Mouse (Mus musculus): Measurements from ENCODE around the gene Hp1bp3. TPM values are rescaled to one million over a fixed set of nuclear protein-coding genes. Genes with fewer than 3 reads are reported as not detected.

The Hp1bp3 gene
- polyA plus RNA-seq, 1 experiment from 2014 or later = 199 TPM

DNA sequence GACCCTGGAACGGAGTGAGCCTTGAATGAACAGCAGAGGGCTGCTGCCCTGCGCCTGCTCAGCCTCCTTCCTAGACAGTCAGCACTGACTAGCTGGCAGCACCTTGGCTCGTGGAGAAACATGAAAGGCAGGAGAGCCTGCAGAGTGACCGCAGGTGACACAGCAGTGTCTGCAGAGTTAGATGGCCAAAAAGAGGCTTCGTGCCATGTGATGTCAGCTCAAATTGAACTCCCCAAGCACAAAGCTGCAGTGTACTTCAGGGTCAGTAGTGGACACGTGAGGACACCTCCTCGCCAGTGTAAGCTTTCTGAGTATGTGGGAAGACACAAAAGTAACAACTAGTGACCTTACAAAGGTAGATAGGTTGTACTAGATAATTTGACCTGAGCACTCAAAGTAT is 30.1 kb upstream of the Hp1bp3 start:
- Histone ChIP-seq H3K27me3 (ENCODE audit: control insufficient read depth, insufficient read depth, low read depth, low read length) (no peaks in the 10 kb centered on the region), H3K9ac (ENCODE audit: low read depth, low read length) (no peak overlapping the region), H3K27ac (ENCODE audit: low read length) (no peak overlapping the region), H3K4me2 (ENCODE audit: low read length) (no peak overlapping the region), H3K4me3 (ENCODE audit: low read depth, low read length) (no peak overlapping the region), H3K4me1 (ENCODE audit: control insufficient read depth, insufficient read depth, low read length) (no peaks in the 10 kb centered on the region), H3K36me3 (ENCODE audit: control insufficient read depth, insufficient read depth, low read length) (peaks cover 46% of the 10 kb centered on the region), H3K9me3 (replicated peaks; ENCODE audit: control insufficient read depth, low read length, poor library complexity, severe bottlenecking) (no peaks in the 10 kb centered on the region)
- 93% methylated on average over 7 of the region's 7 CpGs for WGBS
- ATAC-seq = no peak

DNA sequence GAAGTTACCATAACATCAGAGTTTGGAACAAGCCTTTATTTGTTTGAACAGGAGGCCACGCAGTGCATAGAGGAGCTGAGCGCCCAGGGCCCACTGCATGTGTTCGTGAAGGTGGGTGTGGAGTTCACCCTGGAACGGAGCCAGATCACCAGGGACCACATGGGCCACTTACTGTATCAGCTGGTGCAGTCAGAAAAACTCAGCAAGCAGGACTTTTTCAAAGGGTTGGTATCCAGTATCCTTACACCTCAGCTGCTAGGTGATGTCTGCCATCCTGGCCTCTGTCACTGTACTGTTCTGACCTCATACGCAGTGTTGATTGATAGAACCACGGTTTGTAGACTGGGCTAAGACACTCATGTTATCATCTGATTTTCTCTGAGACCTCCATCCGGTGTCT is 28.1 kb upstream of the Hp1bp3 start:
- no peaks in the 10 kb centered on the region for H3K27me3 ChIP-seq (ENCODE audit: control insufficient read depth, insufficient read depth, low read depth, low read length)
- H3K4me3 ChIP-seq (ENCODE audit: low read depth, low read length) = no peak overlapping the region
- H3K4me2 ChIP-seq (ENCODE audit: low read length) = no peak overlapping the region
- H3K36me3 ChIP-seq (ENCODE audit: control insufficient read depth, insufficient read depth, low read length) = peaks cover 48% of the 10 kb centered on the region
- no peaks in the 10 kb centered on the region for H3K9me3 ChIP-seq (replicated peaks; ENCODE audit: control insufficient read depth, low read length, poor library complexity, severe bottlenecking)
- no peak overlapping the region for H3K27ac ChIP-seq (ENCODE audit: low read length)
- no peak overlapping the region for H3K9ac ChIP-seq (ENCODE audit: low read depth, low read length)
- 93% methylated on average over 7 of the region's 7 CpGs for WGBS
- H3K4me1 ChIP-seq (ENCODE audit: control insufficient read depth, insufficient read depth, low read length) = no peaks in the 10 kb centered on the region
- no peak for ATAC-seq

DNA sequence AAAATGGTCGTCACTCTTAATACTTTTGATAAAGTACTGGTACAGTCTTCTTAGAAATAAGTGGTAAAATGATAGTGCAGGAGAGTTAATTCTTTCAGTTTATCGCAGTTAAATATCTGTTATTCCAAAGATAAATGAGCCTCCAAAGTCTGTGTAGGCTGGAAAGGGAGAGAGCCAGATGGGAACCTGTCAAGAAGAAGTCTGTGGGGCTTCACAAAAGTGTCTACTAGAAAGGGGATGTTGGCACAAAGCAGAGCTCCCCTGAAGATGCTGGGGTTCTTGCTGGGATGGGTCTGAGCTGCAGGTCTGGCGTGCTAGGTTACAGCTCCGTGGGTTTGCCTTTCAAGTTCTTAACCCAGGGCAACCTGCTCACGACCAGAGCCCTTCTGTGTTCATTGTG is 23.5 kb upstream of the Hp1bp3 start:
- Histone ChIP-seq H3K4me1 (ENCODE audit: control insufficient read depth, insufficient read depth, low read length) (no peaks in the 10 kb centered on the region), H3K4me2 (ENCODE audit: low read length) (no peak overlapping the region), H3K4me3 (ENCODE audit: low read depth, low read length) (no peak overlapping the region), H3K36me3 (ENCODE audit: control insufficient read depth, insufficient read depth, low read length) (peaks cover 52% of the 10 kb centered on the region), H3K27ac (ENCODE audit: low read length) (no peak overlapping the region), H3K27me3 (ENCODE audit: control insufficient read depth, insufficient read depth, low read depth, low read length) (no peaks in the 10 kb centered on the region), H3K9ac (ENCODE audit: low read depth, low read length) (no peak overlapping the region), H3K9me3 (replicated peaks; ENCODE audit: control insufficient read depth, low read length, poor library complexity, severe bottlenecking) (no peaks in the 10 kb centered on the region)
- WGBS = 81% methylated on average over 5 of the region's 5 CpGs
- no peak for ATAC-seq

- Histone ChIP-seq H3K9ac (ENCODE audit: low read depth, low read length) (no peak overlapping the region), H3K27ac (ENCODE audit: low read length) (no peak overlapping the region), H3K4me1 (ENCODE audit: control insufficient read depth, insufficient read depth, low read length) (no peaks in the 10 kb centered on the region), H3K27me3 (ENCODE audit: control insufficient read depth, insufficient read depth, low read depth, low read length) (no peaks in the 10 kb centered on the region), H3K36me3 (ENCODE audit: control insufficient read depth, insufficient read depth, low read length) (peaks cover 47% of the 10 kb centered on the region), H3K9me3 (replicated peaks; ENCODE audit: control insufficient read depth, low read length, poor library complexity, severe bottlenecking) (no peaks in the 10 kb centered on the region), H3K4me2 (ENCODE audit: low read length) (no peak overlapping the region), H3K4me3 (ENCODE audit: low read depth, low read length) (no peak overlapping the region)
- ATAC-seq = no peak
- 97% methylated on average over 3 of the region's 3 CpGs for WGBS
Observed at GRCm38 (mm10) chr4:138200769-138201168, 15.3 kb upstream of the Hp1bp3 start.

DNA sequence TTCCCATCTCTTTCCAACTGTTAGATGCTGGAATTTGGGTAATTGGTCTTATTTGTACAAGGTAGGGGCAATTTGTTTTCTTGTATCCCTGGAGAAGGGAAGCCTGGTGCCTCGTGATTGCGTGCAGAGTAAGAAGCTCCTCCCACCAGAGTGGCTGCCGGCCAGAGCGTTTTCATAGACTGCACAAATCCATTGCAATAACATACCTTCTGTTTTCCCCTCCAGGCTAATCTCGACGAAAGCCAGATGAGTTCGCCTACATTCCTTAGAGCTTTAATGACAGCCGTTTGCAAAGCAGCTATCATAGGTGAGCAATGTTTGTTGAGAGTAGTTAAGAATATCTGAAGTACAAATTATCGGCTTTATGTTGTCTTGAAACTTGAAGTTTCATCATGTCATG is 14.4 kb upstream of the Hp1bp3 start:
- Histone ChIP-seq H3K9me3 (replicated peaks; ENCODE audit: control insufficient read depth, low read length, poor library complexity, severe bottlenecking) (no peaks in the 10 kb centered on the region), H3K4me1 (ENCODE audit: control insufficient read depth, insufficient read depth, low read length) (no peaks in the 10 kb centered on the region), H3K27ac (ENCODE audit: low read length) (no peak overlapping the region), H3K9ac (ENCODE audit: low read depth, low read length) (no peak overlapping the region), H3K4me2 (ENCODE audit: low read length) (no peak overlapping the region), H3K36me3 (ENCODE audit: control insufficient read depth, insufficient read depth, low read length) (peaks cover 38% of the 10 kb centered on the region), H3K4me3 (ENCODE audit: low read depth, low read length) (no peak overlapping the region), H3K27me3 (ENCODE audit: control insufficient read depth, insufficient read depth, low read depth, low read length) (no peaks in the 10 kb centered on the region)
- 85% methylated on average over 9 of the region's 9 CpGs for WGBS
- ATAC-seq = no peak

DNA sequence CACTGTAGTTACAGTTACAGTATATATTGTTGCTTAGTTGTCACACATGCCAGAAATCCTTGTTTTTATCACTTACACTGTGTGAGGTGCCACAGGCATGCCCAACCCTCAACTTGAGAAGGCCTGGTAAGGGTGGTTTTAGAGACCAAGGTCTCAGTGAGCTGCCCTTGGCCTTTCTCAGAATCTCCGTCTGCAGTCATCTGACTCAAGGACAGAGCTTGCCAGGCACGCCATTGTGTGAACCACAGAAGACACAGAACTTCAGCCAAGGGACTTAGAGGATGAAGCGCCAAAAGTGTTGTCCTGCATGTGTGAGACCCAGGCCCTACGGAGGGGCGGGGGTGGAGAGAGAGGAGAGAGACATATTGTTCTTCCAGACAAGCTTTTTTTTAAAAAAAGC is 6.0 kb upstream of the Hp1bp3 start:
- ATAC-seq = no peak
- Histone ChIP-seq H3K9ac (ENCODE audit: low read depth, low read length) (no peak overlapping the region), H3K4me1 (ENCODE audit: control insufficient read depth, insufficient read depth, low read length) (no peaks in the 10 kb centered on the region; the same call in 1 of the 2 replicates), H3K27ac (ENCODE audit: low read length) (no peak overlapping the region), H3K4me2 (ENCODE audit: low read length) (no peak overlapping the region), H3K36me3 (ENCODE audit: control insufficient read depth, insufficient read depth, low read length) (peaks cover 21% of the 10 kb centered on the region), H3K4me3 (ENCODE audit: low read depth, low read length) (no peak overlapping the region), H3K9me3 (replicated peaks; ENCODE audit: control insufficient read depth, low read length, poor library complexity, severe bottlenecking) (no peaks in the 10 kb centered on the region), H3K27me3 (ENCODE audit: control insufficient read depth, insufficient read depth, low read depth, low read length) (no peaks in the 10 kb centered on the region)
- 86% methylated on average over 5 of the region's 5 CpGs for WGBS

DNA sequence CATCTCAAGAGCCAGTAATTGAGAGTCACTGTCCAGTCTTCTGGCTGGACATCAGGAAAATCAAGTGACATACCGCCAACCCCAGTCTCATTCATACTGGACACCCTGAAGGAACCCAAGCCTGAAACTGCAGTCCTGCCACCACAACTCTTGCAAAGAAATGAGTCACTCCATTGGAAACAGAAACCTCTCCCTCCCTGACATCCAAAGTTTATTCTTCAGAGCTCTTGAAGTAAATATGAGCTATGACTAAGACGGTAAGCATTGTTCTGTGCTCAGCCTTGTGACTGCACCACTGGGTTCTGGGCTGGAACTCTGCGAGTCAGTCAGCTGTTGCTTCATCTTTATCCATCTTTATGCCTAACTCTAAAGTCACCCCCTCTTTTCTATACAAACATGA is 2.2 kb upstream of the Hp1bp3 start:
- H3K9me3 ChIP-seq (replicated peaks; ENCODE audit: control insufficient read depth, low read length, poor library complexity, severe bottlenecking) = no peaks in the 10 kb centered on the region
- no peak for ATAC-seq
- peaks cover 20% of the 10 kb centered on the region for H3K4me1 ChIP-seq (ENCODE audit: control insufficient read depth, insufficient read depth, low read length)
- no peak overlapping the region for H3K9ac ChIP-seq (ENCODE audit: low read depth, low read length)
- H3K36me3 ChIP-seq (ENCODE audit: control insufficient read depth, insufficient read depth, low read length) = peaks cover 10% of the 10 kb centered on the region
- H3K27me3 ChIP-seq (ENCODE audit: control insufficient read depth, insufficient read depth, low read depth, low read length) = no peaks in the 10 kb centered on the region
- 87% methylated on average over 3 of the region's 3 CpGs for WGBS
- no peak overlapping the region for H3K4me2 ChIP-seq (ENCODE audit: low read length)
- H3K4me3 ChIP-seq (ENCODE audit: low read depth, low read length) = no peak overlapping the region
- no peak overlapping the region for H3K27ac ChIP-seq (ENCODE audit: low read length)

DNA sequence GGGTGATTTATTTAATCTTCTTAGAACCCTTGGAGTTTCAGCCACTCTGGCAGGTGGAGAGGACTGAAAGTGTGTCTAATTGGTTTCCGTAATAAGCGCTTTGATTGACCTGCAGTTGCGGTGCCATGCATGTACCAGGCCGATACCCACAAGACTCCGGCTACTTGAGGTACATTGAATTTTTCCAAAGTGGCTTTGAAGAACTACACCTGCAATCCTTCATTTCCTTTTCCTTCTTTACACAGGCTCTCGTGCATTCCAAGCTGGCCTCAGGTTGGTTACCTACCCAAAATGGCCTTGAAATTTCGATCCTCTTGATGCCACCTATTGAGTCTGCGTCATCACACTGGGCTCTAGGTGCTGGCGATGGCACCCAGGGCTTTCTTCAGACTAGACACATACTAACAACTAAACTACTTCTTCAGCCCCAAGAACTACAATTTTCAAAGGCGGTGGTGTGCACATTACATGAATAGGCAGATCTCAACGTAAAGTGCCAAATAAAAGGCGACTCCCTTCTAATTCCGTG is 361 bp upstream of the Hp1bp3 start:
- Histone ChIP-seq H3K4me3 (ENCODE audit: low read depth, low read length) (peak overlapping the region; percentile 68), H3K9me3 (replicated peaks; ENCODE audit: control insufficient read depth, low read length, poor library complexity, severe bottlenecking) (no peaks in the 10 kb centered on the region), H3K9ac (ENCODE audit: low read depth, low read length) (peak overlapping the region; percentile 97), H3K27ac (ENCODE audit: low read length) (peak overlapping the region; percentile 100), H3K4me2 (ENCODE audit: low read length) (peak overlapping the region; percentile 64), H3K27me3 (ENCODE audit: control insufficient read depth, insufficient read depth, low read depth, low read length) (no peaks in the 10 kb centered on the region), H3K4me1 (ENCODE audit: control insufficient read depth, insufficient read depth, low read length) (peaks cover 31% of the 10 kb centered on the region), H3K36me3 (ENCODE audit: control insufficient read depth, insufficient read depth, low read length) (no peaks in the 10 kb centered on the region)
- ATAC-seq = no peak
- 33% methylated on average over 13 of the region's 13 CpGs for WGBS

GRCm38 (mm10) chr4:138216891-138217392 is 846 bp downstream of the Hp1bp3 start:
- peak; percentile 93 for ATAC-seq
- H3K4me3 ChIP-seq (ENCODE audit: low read depth, low read length) = peak overlapping the region; percentile 68
- under 1% methylated on average over 54 of the region's 68 CpGs for WGBS

More at GRCm38 (mm10) chr4:138216891-138217392, 846 bp downstream of the Hp1bp3 start:
- Histone ChIP-seq H3K9me3 (replicated peaks; ENCODE audit: control insufficient read depth, low read length, poor library complexity, severe bottlenecking) (no peaks in the 10 kb centered on the region), H3K4me2 (ENCODE audit: low read length) (peak overlapping the region; percentile 80), H3K9ac (ENCODE audit: low read depth, low read length) (peak overlapping the region; percentile 97), H3K27me3 (ENCODE audit: control insufficient read depth, insufficient read depth, low read depth, low read length) (no peaks in the 10 kb centered on the region), H3K27ac (ENCODE audit: low read length) (peak overlapping the region; percentile 100), H3K4me1 (ENCODE audit: control insufficient read depth, insufficient read depth, low read length) (peaks cover 31% of the 10 kb centered on the region), H3K36me3 (ENCODE audit: control insufficient read depth, insufficient read depth, low read length) (no peaks in the 10 kb centered on the region)
